Mouse (Mus musculus) liver, postnatal 0 days (tissue): ENCODE measurements at regions not wholly inside any gene's neighbourhood (a gene's known extent, or its start where the extent isn't known, plus 50 kb on each side); places are given as distances from the start of the nearest gene placed in this dataset.

Experiments
- CTCF ChIP-seq: sonication (generic); IDR thresholded peaks from 2 replicates; pipeline ENCODE4 v1.5.1; 2016; ENCODE audit warnings: antibody characterized with exemption, low read depth
- EP300 ChIP-seq: IDR thresholded peaks from 2 replicates; pipeline ENCODE4 v1.6.1; 2016; ENCODE audit warnings: antibody characterized with exemption, low read depth, mild to moderate bottlenecking

DNA sequence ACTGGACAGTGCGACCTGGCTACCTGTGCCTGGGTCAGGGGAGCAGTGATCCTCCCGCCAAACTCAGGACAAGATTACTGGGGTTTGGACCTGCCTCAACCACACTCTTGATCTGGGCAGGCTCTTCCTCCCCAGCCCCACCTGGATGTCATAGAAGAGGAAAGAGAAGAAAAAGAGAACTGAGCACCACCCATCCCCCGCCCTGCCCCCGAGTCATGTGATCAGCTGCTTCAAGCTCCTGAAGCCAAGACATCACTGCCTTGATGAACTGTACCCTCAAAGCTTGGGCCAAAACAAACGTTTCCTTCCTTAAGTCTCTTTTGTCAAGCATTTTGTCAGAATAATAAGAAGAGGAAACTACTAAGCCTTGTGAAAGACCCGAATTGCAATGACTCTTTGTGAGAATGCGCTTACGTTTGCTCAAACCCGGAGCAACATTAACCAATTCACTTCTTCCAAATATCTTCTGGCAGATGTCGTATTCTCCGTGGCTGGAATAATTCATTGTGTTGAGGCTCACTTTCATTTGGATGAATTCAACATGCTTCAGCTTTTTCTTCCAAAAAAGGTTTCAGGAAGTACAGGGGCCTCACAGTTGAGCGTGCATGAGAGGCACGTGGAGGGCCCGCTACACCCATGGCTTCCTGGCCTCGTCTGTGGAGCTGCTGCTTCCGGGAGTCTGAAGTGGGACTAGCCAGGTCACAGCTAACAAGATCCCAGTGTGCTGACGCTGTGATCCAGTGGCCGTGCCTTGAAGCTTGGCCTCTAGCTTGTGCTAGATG, 169.5 kb downstream of the Kdr start:
- TF ChIP-seq EP300, result no peak
- TF ChIP-seq CTCF, result no peak
